Mouse (Mus musculus): ENCODE results near the gene Mypn. TPM values are rescaled to one million over a fixed set of nuclear protein-coding genes. Genes with fewer than 3 reads are reported as not detected.

Mypn gene
- polyA plus RNA-seq, 1 experiment from 2014 or later, result 0.14 TPM

- Histone ChIP-seq H3K4me2 (ENCODE audit: low read length) (no peak overlapping the region), H3K9ac (replicated peaks; ENCODE audit: low read depth, low read length) (no peak overlapping the region), H3K4me1 (replicated peaks; ENCODE audit: control insufficient read depth, insufficient read depth, low read length) (no peaks in the 10 kb centered on the region), H3K27ac (ENCODE audit: low read length) (no peak overlapping the region), H3K4me3 (replicated peaks; ENCODE audit: low read length) (no peak overlapping the region), H3K27me3 (replicated peaks; ENCODE audit: control insufficient read depth, insufficient read depth, low read length) (no peaks in the 10 kb centered on the region), H3K36me3 (ENCODE audit: control insufficient read depth, insufficient read depth) (no peaks in the 10 kb centered on the region), H3K9me3 (ENCODE audit: control insufficient read depth, low read length) (no peaks in the 10 kb centered on the region)
- no peak for ATAC-seq
- WGBS, result 83% methylated on average over 6 of the region's 6 CpGs
Measured at GRCm38 (mm10) chr10:63154226-63154625, 49.5 kb downstream of the Mypn start.

GRCm38 (mm10) chr10:63153563-63153962, 50.2 kb downstream of the Mypn start:
- WGBS, result 37% methylated on average over 3 of the region's 3 CpGs
- H3K4me1 ChIP-seq (replicated peaks; ENCODE audit: control insufficient read depth, insufficient read depth, low read length), result no peaks in the 10 kb centered on the region
- H3K9ac ChIP-seq (replicated peaks; ENCODE audit: low read depth, low read length), result no peak overlapping the region
- no peak overlapping the region for H3K27ac ChIP-seq (ENCODE audit: low read length)
- H3K27me3 ChIP-seq (replicated peaks; ENCODE audit: control insufficient read depth, insufficient read depth, low read length), result no peaks in the 10 kb centered on the region
- H3K9me3 ChIP-seq (ENCODE audit: control insufficient read depth, low read length), result no peaks in the 10 kb centered on the region
- H3K4me3 ChIP-seq (replicated peaks; ENCODE audit: low read length), result no peak overlapping the region
- no peak for ATAC-seq
- H3K36me3 ChIP-seq (ENCODE audit: control insufficient read depth, insufficient read depth), result no peaks in the 10 kb centered on the region
- no peak overlapping the region for H3K4me2 ChIP-seq (ENCODE audit: low read length)

GRCm38 (mm10) chr10:63152358-63152757, 51.4 kb downstream of the Mypn start:
- Histone ChIP-seq H3K4me2 (ENCODE audit: low read length) (no peak overlapping the region), H3K4me3 (replicated peaks; ENCODE audit: low read length) (no peak overlapping the region), H3K27me3 (replicated peaks; ENCODE audit: control insufficient read depth, insufficient read depth, low read length) (no peaks in the 10 kb centered on the region), H3K4me1 (replicated peaks; ENCODE audit: control insufficient read depth, insufficient read depth, low read length) (no peaks in the 10 kb centered on the region), H3K27ac (ENCODE audit: low read length) (no peak overlapping the region), H3K36me3 (ENCODE audit: control insufficient read depth, insufficient read depth) (no peaks in the 10 kb centered on the region), H3K9me3 (ENCODE audit: control insufficient read depth, low read length) (no peaks in the 10 kb centered on the region), H3K9ac (replicated peaks; ENCODE audit: low read depth, low read length) (no peak overlapping the region)
- ATAC-seq, result no peak

GRCm38 (mm10) chr10:63142660-63143059, 61.1 kb downstream of the Mypn start:
- 90% methylated on average over 13 of the region's 13 CpGs for WGBS
- Histone ChIP-seq H3K27ac (ENCODE audit: low read length) (no peak overlapping the region), H3K9me3 (ENCODE audit: control insufficient read depth, low read length) (no peaks in the 10 kb centered on the region), H3K4me1 (replicated peaks; ENCODE audit: control insufficient read depth, insufficient read depth, low read length) (no peaks in the 10 kb centered on the region), H3K4me2 (ENCODE audit: low read length) (no peak overlapping the region), H3K36me3 (ENCODE audit: control insufficient read depth, insufficient read depth) (no peaks in the 10 kb centered on the region), H3K4me3 (replicated peaks; ENCODE audit: low read length) (no peak overlapping the region), H3K9ac (replicated peaks; ENCODE audit: low read depth, low read length) (no peak overlapping the region), H3K27me3 (replicated peaks; ENCODE audit: control insufficient read depth, insufficient read depth, low read length) (no peaks in the 10 kb centered on the region)
- ATAC-seq, result no peak

- Histone ChIP-seq H3K4me3 (replicated peaks; ENCODE audit: low read length) (no peak overlapping the region), H3K4me1 (replicated peaks; ENCODE audit: control insufficient read depth, insufficient read depth, low read length) (no peaks in the 10 kb centered on the region), H3K27ac (ENCODE audit: low read length) (no peak overlapping the region), H3K27me3 (replicated peaks; ENCODE audit: control insufficient read depth, insufficient read depth, low read length) (no peaks in the 10 kb centered on the region), H3K4me2 (ENCODE audit: low read length) (no peak overlapping the region), H3K36me3 (ENCODE audit: control insufficient read depth, insufficient read depth) (no peaks in the 10 kb centered on the region), H3K9ac (replicated peaks; ENCODE audit: low read depth, low read length) (no peak overlapping the region), H3K9me3 (ENCODE audit: control insufficient read depth, low read length) (no peaks in the 10 kb centered on the region)
- ATAC-seq, result no peak
- 88% methylated on average over 6 of the region's 6 CpGs for WGBS
Measured at GRCm38 (mm10) chr10:63136436-63136835, 67.3 kb downstream of the Mypn start.

GRCm38 (mm10) chr10:63135680-63136079, 68.1 kb downstream of the Mypn start:
- Histone ChIP-seq H3K4me1 (replicated peaks; ENCODE audit: control insufficient read depth, insufficient read depth, low read length) (no peaks in the 10 kb centered on the region), H3K27ac (ENCODE audit: low read length) (no peak overlapping the region), H3K4me3 (replicated peaks; ENCODE audit: low read length) (no peak overlapping the region), H3K9me3 (ENCODE audit: control insufficient read depth, low read length) (no peaks in the 10 kb centered on the region), H3K27me3 (replicated peaks; ENCODE audit: control insufficient read depth, insufficient read depth, low read length) (no peaks in the 10 kb centered on the region), H3K4me2 (ENCODE audit: low read length) (no peak overlapping the region), H3K36me3 (ENCODE audit: control insufficient read depth, insufficient read depth) (no peaks in the 10 kb centered on the region), H3K9ac (replicated peaks; ENCODE audit: low read depth, low read length) (no peak overlapping the region)
- WGBS, result 55% methylated on average over 12 of the region's 12 CpGs
- ATAC-seq, result no peak

- H3K4me1 ChIP-seq (replicated peaks; ENCODE audit: control insufficient read depth, insufficient read depth, low read length), result no peaks in the 10 kb centered on the region
- H3K27ac ChIP-seq (ENCODE audit: low read length), result no peak overlapping the region
- H3K4me3 ChIP-seq (replicated peaks; ENCODE audit: low read length), result no peak overlapping the region
- H3K27me3 ChIP-seq (replicated peaks; ENCODE audit: control insufficient read depth, insufficient read depth, low read length), result no peaks in the 10 kb centered on the region
- H3K9me3 ChIP-seq (ENCODE audit: control insufficient read depth, low read length), result no peaks in the 10 kb centered on the region
- H3K4me2 ChIP-seq (ENCODE audit: low read length), result no peak overlapping the region
- no peak overlapping the region for H3K9ac ChIP-seq (replicated peaks; ENCODE audit: low read depth, low read length)
- 90% methylated on average over 4 of the region's 4 CpGs for WGBS
- H3K36me3 ChIP-seq (ENCODE audit: control insufficient read depth, insufficient read depth), result no peaks in the 10 kb centered on the region
- no peak for ATAC-seq
Measured at GRCm38 (mm10) chr10:63133326-63133725, 70.4 kb downstream of the Mypn start.

GRCm38 (mm10) chr10:63132356-63132755, 71.4 kb downstream of the Mypn start:
- H3K27ac ChIP-seq (ENCODE audit: low read length), result no peak overlapping the region
- no peaks in the 10 kb centered on the region for H3K27me3 ChIP-seq (replicated peaks; ENCODE audit: control insufficient read depth, insufficient read depth, low read length)
- no peaks in the 10 kb centered on the region for H3K36me3 ChIP-seq (ENCODE audit: control insufficient read depth, insufficient read depth)
- no peak for ATAC-seq
- no peak overlapping the region for H3K4me3 ChIP-seq (replicated peaks; ENCODE audit: low read length)
- no peak overlapping the region for H3K4me2 ChIP-seq (ENCODE audit: low read length)
- H3K4me1 ChIP-seq (replicated peaks; ENCODE audit: control insufficient read depth, insufficient read depth, low read length), result no peaks in the 10 kb centered on the region
- H3K9ac ChIP-seq (replicated peaks; ENCODE audit: low read depth, low read length), result no peak overlapping the region
- no peaks in the 10 kb centered on the region for H3K9me3 ChIP-seq (ENCODE audit: control insufficient read depth, low read length)
- WGBS, result 89% methylated on average over 6 of the region's 6 CpGs

GRCm38 (mm10) chr10:63130500-63130899, 73.3 kb downstream of the Mypn start:
- Histone ChIP-seq H3K27ac (ENCODE audit: low read length) (no peak overlapping the region), H3K27me3 (replicated peaks; ENCODE audit: control insufficient read depth, insufficient read depth, low read length) (no peaks in the 10 kb centered on the region), H3K36me3 (ENCODE audit: control insufficient read depth, insufficient read depth) (no peaks in the 10 kb centered on the region), H3K4me3 (replicated peaks; ENCODE audit: low read length) (no peak overlapping the region), H3K9ac (replicated peaks; ENCODE audit: low read depth, low read length) (no peak overlapping the region), H3K4me1 (replicated peaks; ENCODE audit: control insufficient read depth, insufficient read depth, low read length) (no peaks in the 10 kb centered on the region), H3K9me3 (ENCODE audit: control insufficient read depth, low read length) (no peaks in the 10 kb centered on the region), H3K4me2 (ENCODE audit: low read length) (no peak overlapping the region)
- ATAC-seq, result no peak
- 80% methylated on average over 7 of the region's 7 CpGs for WGBS

GRCm38 (mm10) chr10:63128256-63128655, 75.5 kb downstream of the Mypn start:
- Histone ChIP-seq H3K4me3 (replicated peaks; ENCODE audit: low read length) (no peak overlapping the region), H3K4me2 (ENCODE audit: low read length) (no peak overlapping the region), H3K4me1 (replicated peaks; ENCODE audit: control insufficient read depth, insufficient read depth, low read length) (no peaks in the 10 kb centered on the region), H3K9me3 (ENCODE audit: control insufficient read depth, low read length) (no peaks in the 10 kb centered on the region), H3K36me3 (ENCODE audit: control insufficient read depth, insufficient read depth) (no peaks in the 10 kb centered on the region), H3K27ac (ENCODE audit: low read length) (no peak overlapping the region), H3K9ac (replicated peaks; ENCODE audit: low read depth, low read length) (no peak overlapping the region), H3K27me3 (replicated peaks; ENCODE audit: control insufficient read depth, insufficient read depth, low read length) (no peaks in the 10 kb centered on the region)
- no peak for ATAC-seq
- WGBS, result 54% methylated on average over 7 of the region's 7 CpGs

Measured in forebrain, embryonic 16.5 days (tissue).